Mouse (Mus musculus): ENCODE results near the gene Itga3. TPM values are rescaled to one million over a fixed set of nuclear protein-coding genes. Genes with fewer than 3 reads are reported as not detected.
A peak's percentile ranks its signal among the peaks of the same experiment; 100 is the strongest.

The Itga3 gene
- total and polyA plus RNA-seq, 2 experiments from 2014 or later: 7.4 to 23.5 TPM

GRCm38 (mm10) chr11:95010141-95010739 lies 66.4 kb downstream of the Itga3 start:
- Histone ChIP-seq H3K4me1 (ENCODE audit: insufficient read depth) (peaks cover 38% of the 10 kb centered on the region), H3K9me3 (ENCODE audit: low read length) (no peaks in the 10 kb centered on the region), H3K36me3 (ENCODE audit: insufficient read depth) (peaks cover 18% of the 10 kb centered on the region), H3K4me2 (ENCODE audit: low read depth) (peak overlapping the region; percentile 71), H3K27ac (ENCODE audit: low read depth, low read length) (peak overlapping the region; percentile 97), H3K27me3 (ENCODE audit: insufficient read depth, low read length) (no peaks in the 10 kb centered on the region), H3K4me3 (ENCODE audit: low read depth, low read length) (peak overlapping the region; percentile 90), H3K9ac (peak overlapping the region; percentile 98)
- ATAC-seq (peak; percentile 64), DNase-seq (peak; percentile 72)
- 4% methylated on average over 36 of the region's 40 CpGs for WGBS
- TF ChIP-seq CTCF (IDR thresholded peaks at IDR 0.05; ENCODE audit: low read depth): no peak

DNA sequence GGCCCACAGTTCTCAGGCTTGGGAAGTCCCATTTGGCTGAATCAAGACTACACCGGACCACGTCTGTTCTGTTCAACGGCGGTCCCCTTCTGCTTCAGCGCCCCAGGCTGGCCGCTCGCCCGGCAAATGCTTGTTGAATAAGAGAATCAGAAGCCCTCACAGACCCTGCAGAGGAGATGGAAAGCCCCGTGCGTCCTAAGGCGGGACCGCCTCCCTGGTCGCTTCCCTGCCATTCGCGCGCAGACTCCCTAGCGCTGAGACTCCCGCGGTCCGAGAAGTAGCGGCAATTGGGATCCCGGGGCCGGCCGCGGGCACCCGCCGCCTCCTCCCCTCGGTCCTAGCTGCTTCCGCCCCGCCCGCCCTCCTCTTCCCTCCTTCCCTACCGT lies 67.0 kb downstream of the Itga3 start, which contains the start of gene Samd14:
Samd14 (plus strand) TSS at position 251 of the 386 bp plus-strand sequence.
- H3K4me3 ChIP-seq (ENCODE audit: low read depth, low read length): peak within 1 kb of the TSS; percentile 90
- peaks cover 20% of the 10 kb centered on the region for H3K36me3 ChIP-seq (ENCODE audit: insufficient read depth)
- peak within 1 kb of the TSS; percentile 97 for H3K27ac ChIP-seq (ENCODE audit: low read depth, low read length)
- H3K9me3 ChIP-seq (ENCODE audit: low read length): no peaks in the 10 kb centered on the region
- peak within 1 kb of the TSS; percentile 98 for H3K9ac ChIP-seq
- TF ChIP-seq CTCF (IDR thresholded peaks at IDR 0.05; ENCODE audit: low read depth): no peak
- peak; percentile 89 for DNase-seq
- peak within 1 kb of the TSS; percentile 71 for H3K4me2 ChIP-seq (ENCODE audit: low read depth)
- WGBS: under 1% methylated on average over 25 of the region's 32 CpGs
- peak; percentile 88 for ATAC-seq
- peaks cover 38% of the 10 kb centered on the region for H3K4me1 ChIP-seq (ENCODE audit: insufficient read depth)
- H3K27me3 ChIP-seq (ENCODE audit: insufficient read depth, low read length): no peaks in the 10 kb centered on the region

- 26% methylated on average over 15 of the region's 15 CpGs for WGBS
- Histone ChIP-seq H3K4me1 (ENCODE audit: insufficient read depth) (peaks cover 38% of the 10 kb centered on the region), H3K27ac (ENCODE audit: low read depth, low read length) (peak overlapping the region; percentile 97), H3K27me3 (ENCODE audit: insufficient read depth, low read length) (no peaks in the 10 kb centered on the region), H3K4me2 (ENCODE audit: low read depth) (peak overlapping the region; percentile 71), H3K4me3 (ENCODE audit: low read depth, low read length) (peak overlapping the region; percentile 90), H3K36me3 (ENCODE audit: insufficient read depth) (peaks cover 19% of the 10 kb centered on the region), H3K9ac (peak overlapping the region; percentile 98), H3K9me3 (ENCODE audit: low read length) (no peaks in the 10 kb centered on the region)
- no peak for TF ChIP-seq CTCF (IDR thresholded peaks at IDR 0.05; ENCODE audit: low read depth)
- DNase-seq: peak; percentile 73
- peak; percentile 13 for ATAC-seq
Measured at GRCm38 (mm10) chr11:95008661-95009628, 67.7 kb downstream of the Itga3 start.

- Histone ChIP-seq H3K9me3 (ENCODE audit: low read length) (no peaks in the 10 kb centered on the region), H3K9ac (no peak overlapping the region), H3K4me1 (ENCODE audit: insufficient read depth) (peaks cover 32% of the 10 kb centered on the region), H3K27ac (ENCODE audit: low read depth, low read length) (0 out of 2 replicates have a peak overlapping the region, but pooled peaks have one; percentile 80), H3K27me3 (ENCODE audit: insufficient read depth, low read length) (no peaks in the 10 kb centered on the region), H3K36me3 (ENCODE audit: insufficient read depth) (peaks cover 34% of the 10 kb centered on the region), H3K4me3 (ENCODE audit: low read depth, low read length) (no peak overlapping the region), H3K4me2 (ENCODE audit: low read depth) (peak overlapping the region; percentile 66; the same call in 1 of the 2 replicates)
- no peak for TF ChIP-seq CTCF (IDR thresholded peaks at IDR 0.05; ENCODE audit: low read depth)
- 83% methylated on average over 3 of the region's 3 CpGs for WGBS
- DNase-seq (no peak), ATAC-seq (no peak)
Measured at GRCm38 (mm10) chr11:95007418-95007817, 69.2 kb downstream of the Itga3 start.

DNA sequence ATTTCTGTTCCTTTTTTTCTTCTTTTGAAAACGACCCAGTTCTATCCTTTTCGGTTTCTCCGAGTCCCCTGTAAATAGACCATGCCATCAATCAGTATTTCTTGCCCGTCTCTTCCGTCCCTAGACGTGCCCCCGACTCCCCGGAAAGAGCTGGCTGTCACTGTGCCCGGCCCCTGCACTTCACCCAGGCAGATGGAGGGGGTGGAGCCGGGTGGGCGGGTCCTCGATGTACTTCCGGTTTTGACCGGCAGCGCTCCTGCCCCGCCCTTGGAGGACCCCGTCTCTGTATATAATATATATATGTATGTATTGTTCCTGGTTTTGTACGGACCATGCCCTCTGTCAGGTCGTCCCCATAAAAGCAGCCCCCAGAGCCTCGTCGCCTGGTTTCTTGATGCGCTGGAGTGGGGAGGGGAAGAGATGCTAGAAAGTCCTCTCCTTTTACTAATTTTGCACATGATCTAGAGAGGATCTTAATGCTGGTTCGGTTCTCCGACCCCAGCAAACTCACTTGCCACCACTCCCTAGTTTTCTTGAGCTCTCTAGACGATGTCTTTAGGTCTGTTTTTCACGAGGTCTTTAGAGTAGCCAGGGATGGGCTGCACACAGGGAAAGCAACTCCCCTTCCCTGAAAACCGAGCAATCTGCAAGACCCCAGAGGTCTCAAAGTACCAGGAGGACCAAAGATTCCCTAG lies 69.9 kb downstream of the Itga3 start:
- WGBS: 2% methylated on average over 27 of the region's 27 CpGs
- peak overlapping the region; percentile 66 for H3K4me2 ChIP-seq (ENCODE audit: low read depth)
- TF ChIP-seq CTCF (IDR thresholded peaks at IDR 0.05; ENCODE audit: low read depth): peak; percentile 21; the same call in 1 of the 2 replicates
- peak overlapping the region; percentile 80 for H3K27ac ChIP-seq (ENCODE audit: low read depth, low read length)
- H3K9me3 ChIP-seq (ENCODE audit: low read length): no peaks in the 10 kb centered on the region
- H3K4me1 ChIP-seq (ENCODE audit: insufficient read depth): peaks cover 24% of the 10 kb centered on the region
- peak overlapping the region; percentile 35 for H3K4me3 ChIP-seq (ENCODE audit: low read depth, low read length)
- ATAC-seq: peak; percentile 38
- H3K27me3 ChIP-seq (ENCODE audit: insufficient read depth, low read length): no peaks in the 10 kb centered on the region
- H3K9ac ChIP-seq: peak overlapping the region; percentile 44
- DNase-seq: peak; percentile 80
- H3K36me3 ChIP-seq (ENCODE audit: insufficient read depth): peaks cover 42% of the 10 kb centered on the region

DNA sequence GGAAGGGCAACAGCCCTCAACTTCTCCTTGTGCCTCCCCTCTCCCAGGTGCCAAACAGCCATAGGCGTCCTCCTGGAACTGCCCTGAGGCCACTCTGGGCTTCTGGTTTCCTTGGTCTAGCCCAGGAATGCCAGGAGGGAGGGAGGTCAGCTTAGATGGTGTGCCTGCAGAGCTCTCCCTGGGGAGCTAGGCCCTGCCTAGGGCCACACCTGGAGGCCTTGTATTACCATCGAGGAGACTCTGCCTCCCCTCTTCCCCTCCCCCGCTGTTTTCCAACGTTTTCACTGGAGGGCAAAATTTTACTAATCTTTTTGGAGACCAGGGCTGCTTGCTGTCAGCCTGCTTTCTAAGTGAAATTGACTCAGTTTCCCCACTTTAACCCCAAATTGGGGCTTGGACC lies 70.6 kb downstream of the Itga3 start:
- Histone ChIP-seq H3K27me3 (ENCODE audit: insufficient read depth, low read length) (no peaks in the 10 kb centered on the region), H3K27ac (ENCODE audit: low read depth, low read length) (peak overlapping the region; percentile 80), H3K9me3 (ENCODE audit: low read length) (no peaks in the 10 kb centered on the region), H3K4me2 (ENCODE audit: low read depth) (peak overlapping the region; percentile 66), H3K9ac (peak overlapping the region; percentile 44; the same call in 1 of the 2 replicates), H3K36me3 (ENCODE audit: insufficient read depth) (peaks cover 46% of the 10 kb centered on the region), H3K4me1 (ENCODE audit: insufficient read depth) (peaks cover 20% of the 10 kb centered on the region), H3K4me3 (ENCODE audit: low read depth, low read length) (no peak overlapping the region; the same call in 1 of the 2 replicates)
- ATAC-seq (no peak), DNase-seq (no peak)
- no peak for TF ChIP-seq CTCF (IDR thresholded peaks at IDR 0.05; ENCODE audit: low read depth)
- 36% methylated on average over 4 of the region's 4 CpGs for WGBS
